Mouse (Mus musculus): ENCODE data around the gene 1700022I11Rik.
"Not testable (repeated sequence)": the region's sequence is repeated elsewhere in the genome, so short reads cannot be mapped to it uniquely, and the experiment has no call there.

Gene 1700022I11Rik

GRCm38 (mm10) chr4:42951206-42952195 is 17.9 kb upstream of the 1700022I11Rik start:
- no peak for DNase-seq (ENCODE audit: low spot score in 2 of 2)

GRCm38 (mm10) chr4:42952563-42952962 is 16.8 kb upstream of the 1700022I11Rik start:
- no peak for DNase-seq (ENCODE audit: low spot score in 2 of 2)

- DNase-seq (ENCODE audit: low spot score in 2 of 2), result no peak
Observed at GRCm38 (mm10) chr4:42953435-42954094, 15.8 kb upstream of the 1700022I11Rik start.

GRCm38 (mm10) chr4:42954297-42954696 is 15.1 kb upstream of the 1700022I11Rik start:
- peak in 1 of 2 experiments; percentile 17 for DNase-seq (ENCODE audit: low spot score in 2 of 2)

- no peak for DNase-seq (ENCODE audit: low spot score in 2 of 2)
Observed at GRCm38 (mm10) chr4:42955200-42955599, 14.2 kb upstream of the 1700022I11Rik start.

- DNase-seq (ENCODE audit: low spot score in 2 of 2), result no peak
Observed at GRCm38 (mm10) chr4:42956581-42956980, 12.8 kb upstream of the 1700022I11Rik start.

GRCm38 (mm10) chr4:42957306-42957705 is 12.1 kb upstream of the 1700022I11Rik start:
- DNase-seq (ENCODE audit: low spot score in 2 of 2), result no peak

- no peak for DNase-seq (ENCODE audit: low spot score in 2 of 2)
Observed at GRCm38 (mm10) chr4:42957979-42958378, 11.4 kb upstream of the 1700022I11Rik start.

- no peak for DNase-seq (ENCODE audit: low spot score in 2 of 2)
Observed at GRCm38 (mm10) chr4:42958942-42959341, 10.5 kb upstream of the 1700022I11Rik start.

- DNase-seq (ENCODE audit: low spot score in 2 of 2), result no peak
Observed at GRCm38 (mm10) chr4:42959382-42959781, 10.0 kb upstream of the 1700022I11Rik start.

- DNase-seq (ENCODE audit: low spot score in 2 of 2), result peak; percentile 31 to 53
Observed at GRCm38 (mm10) chr4:42961592-42961991, 7.8 kb upstream of the 1700022I11Rik start.

- no peak for DNase-seq (ENCODE audit: low spot score in 2 of 2)
Observed at GRCm38 (mm10) chr4:42963480-42963879, 5.9 kb upstream of the 1700022I11Rik start.

- DNase-seq (ENCODE audit: low spot score in 2 of 2), result peak; percentile 43 to 62
Observed at GRCm38 (mm10) chr4:42965039-42965719, 4.2 kb upstream of the 1700022I11Rik start.

- DNase-seq (ENCODE audit: low spot score in 2 of 2), result no peak
Observed at GRCm38 (mm10) chr4:42972952-42973351, 3.5 kb downstream of the 1700022I11Rik start.

GRCm38 (mm10) chr4:42973868-42974267 is 4.5 kb downstream of the 1700022I11Rik start:
- DNase-seq (ENCODE audit: low spot score in 2 of 2), result no peak

GRCm38 (mm10) chr4:42978062-42978461 is 8.7 kb downstream of the 1700022I11Rik start:
- DNase-seq (ENCODE audit: low spot score in 2 of 2), result no peak

- DNase-seq (ENCODE audit: low spot score in 2 of 2), result not testable (repeated sequence)
Observed at GRCm38 (mm10) chr4:42980467-42980866, 11.1 kb downstream of the 1700022I11Rik start.

- no peak for DNase-seq (ENCODE audit: low spot score in 2 of 2)
Observed at GRCm38 (mm10) chr4:42988296-42988695, 18.9 kb downstream of the 1700022I11Rik start.

- no peak for DNase-seq (ENCODE audit: low spot score in 2 of 2)
Observed at GRCm38 (mm10) chr4:42998022-42998421, 28.6 kb downstream of the 1700022I11Rik start.

GRCm38 (mm10) chr4:42999451-43000140 is 30.2 kb downstream of the 1700022I11Rik start:
- DNase-seq (ENCODE audit: low spot score in 2 of 2), result peak; percentile 70 to 74
